Mouse (Mus musculus): ENCODE data around the gene Pla2g3.

- TF ChIP-seq POLR2A (IDR thresholded peaks at IDR 0.05; ENCODE audit: insufficient read length, low read depth) (no peak), MYOG (IDR thresholded peaks at IDR 0.05; ENCODE audit: control insufficient read depth in 1 of 3, insufficient read depth in 1 of 3, insufficient read length in 2 of 3, low read depth in 2 of 3) (no peak), REST (IDR thresholded peaks at IDR 0.05; ENCODE audit: insufficient read depth, insufficient read length) (no peak), E2F4 (IDR thresholded peaks at IDR 0.05; ENCODE audit: insufficient read depth) (no peak), CEBPB (IDR thresholded peaks at IDR 0.05; ENCODE audit: insufficient read depth, poor library complexity, severe bottlenecking) (no peak), TCF12 (IDR thresholded peaks at IDR 0.05; ENCODE audit: insufficient read depth, poor library complexity, severe bottlenecking) (no peak), MAX (IDR thresholded peaks at IDR 0.05; ENCODE audit: low read depth) (no peak), TCF3 (IDR thresholded peaks at IDR 0.05; ENCODE audit: insufficient read length, low read depth) (no peak)
Observed at GRCm38 (mm10) chr11:3486349-3486748, 1.7 kb upstream of the Pla2g3 start.

Measured in myocyte (in vitro differentiated cells).